Mouse (Mus musculus): ENCODE measurements around the gene Cradd. TPM values are rescaled to one million over a fixed set of nuclear protein-coding genes. Genes with fewer than 3 reads are reported as not detected.

The Cradd gene
- polyA plus RNA-seq, 1 experiment from 2014 or later, result 12.9 TPM

DNA sequence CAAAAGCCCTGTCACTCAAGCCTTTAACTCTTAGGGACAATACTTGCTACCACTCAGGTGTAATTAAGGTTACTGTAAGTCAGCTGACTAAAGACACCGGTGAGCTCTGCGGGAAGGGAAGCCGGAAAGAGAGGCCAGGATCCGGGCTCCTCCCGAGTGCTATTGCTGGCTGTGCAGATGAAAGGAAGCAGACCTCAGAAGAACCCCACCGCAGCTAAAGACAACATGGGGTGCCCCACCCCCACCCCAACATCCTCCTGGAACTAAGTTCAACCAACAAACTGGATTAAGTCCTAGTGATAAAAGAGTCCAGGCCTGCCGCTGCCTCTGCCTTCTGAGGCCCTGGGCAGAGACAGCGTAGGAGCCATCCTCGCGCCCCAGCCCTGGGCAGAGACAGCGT is 61.5 kb downstream of the Cradd start:
- H3K9ac ChIP-seq, result no peak overlapping the region
- H3K27ac ChIP-seq, result no peak overlapping the region
- peaks cover 36% of the 10 kb centered on the region for H3K4me1 ChIP-seq
- H3K4me3 ChIP-seq, result no peak overlapping the region
- no peak for ATAC-seq (ENCODE audit: borderline replicate concordance, extremely low read depth, low FRiP score, low TSS enrichment)
- H3K27me3 ChIP-seq, result no peaks in the 10 kb centered on the region
- H3K4me2 ChIP-seq, result no peak overlapping the region
- H3K36me3 ChIP-seq, result no peaks in the 10 kb centered on the region
- 52% methylated on average over 11 of the region's 11 CpGs for WGBS
- H3K9me3 ChIP-seq, result no peaks in the 10 kb centered on the region

- no peak overlapping the region for H3K9ac ChIP-seq
- no peak for ATAC-seq (ENCODE audit: borderline replicate concordance, extremely low read depth, low FRiP score, low TSS enrichment)
- H3K27me3 ChIP-seq, result no peaks in the 10 kb centered on the region
- H3K4me3 ChIP-seq, result no peak overlapping the region
- WGBS, result 28% methylated on average over 2 of the region's 2 CpGs
- no peaks in the 10 kb centered on the region for H3K36me3 ChIP-seq
- H3K4me1 ChIP-seq, result peaks cover 35% of the 10 kb centered on the region
- no peaks in the 10 kb centered on the region for H3K9me3 ChIP-seq
- H3K27ac ChIP-seq, result no peak overlapping the region
- H3K4me2 ChIP-seq, result no peak overlapping the region
These were observed 62.7 kb downstream of the Cradd start for GRCm38 (mm10) chr10:95261279-95261678.

GRCm38 (mm10) chr10:95260420-95260819 is 63.5 kb downstream of the Cradd start:
- ATAC-seq (ENCODE audit: borderline replicate concordance, extremely low read depth, low FRiP score, low TSS enrichment), result no peak
- Histone ChIP-seq H3K9me3 (no peaks in the 10 kb centered on the region), H3K4me3 (no peak overlapping the region), H3K36me3 (no peaks in the 10 kb centered on the region), H3K27me3 (no peaks in the 10 kb centered on the region), H3K27ac (no peak overlapping the region), H3K9ac (no peak overlapping the region), H3K4me1 (peaks cover 36% of the 10 kb centered on the region), H3K4me2 (no peak overlapping the region)
- 78% methylated on average over 3 of the region's 3 CpGs for WGBS

DNA sequence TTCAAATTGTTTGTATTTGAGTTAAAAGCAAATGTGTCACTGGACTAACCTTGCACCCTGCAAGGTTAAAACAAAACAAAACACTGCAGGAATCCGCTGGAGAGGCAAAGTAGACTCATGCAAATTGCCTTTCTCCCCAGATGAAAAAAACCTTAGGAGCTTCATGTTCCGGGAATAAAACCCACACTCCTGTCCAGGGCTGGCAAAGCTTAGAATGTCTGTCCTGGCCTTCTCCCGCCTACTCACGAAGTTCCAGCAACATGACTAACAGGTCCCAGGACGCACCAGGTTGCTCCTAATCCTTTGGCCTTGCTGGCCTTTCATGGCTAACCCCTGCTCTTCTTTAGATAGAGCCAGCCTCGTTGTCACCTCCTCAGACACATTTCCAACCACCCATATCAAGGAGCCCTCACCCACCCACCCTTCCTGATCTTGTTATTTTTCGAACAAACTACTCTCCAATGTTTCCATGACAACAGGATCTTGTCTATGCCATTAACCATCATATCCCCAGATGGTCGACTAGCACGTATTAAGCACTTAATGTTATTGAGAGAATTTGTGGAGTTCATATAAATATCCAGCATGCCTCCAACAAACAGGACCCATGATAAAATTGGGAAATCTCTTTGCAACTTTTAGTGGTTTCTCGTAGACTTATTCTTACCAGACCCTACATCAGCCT is 65.3 kb downstream of the Cradd start:
- no peak for ATAC-seq (ENCODE audit: borderline replicate concordance, extremely low read depth, low FRiP score, low TSS enrichment)
- H3K9me3 ChIP-seq, result no peaks in the 10 kb centered on the region
- WGBS, result 67% methylated on average over 10 of the region's 10 CpGs
- H3K9ac ChIP-seq, result no peak overlapping the region
- peaks cover 41% of the 10 kb centered on the region for H3K4me1 ChIP-seq
- H3K27me3 ChIP-seq, result no peaks in the 10 kb centered on the region
- H3K4me2 ChIP-seq, result no peak overlapping the region
- no peaks in the 10 kb centered on the region for H3K36me3 ChIP-seq
- H3K27ac ChIP-seq, result no peak overlapping the region
- H3K4me3 ChIP-seq, result no peak overlapping the region

DNA sequence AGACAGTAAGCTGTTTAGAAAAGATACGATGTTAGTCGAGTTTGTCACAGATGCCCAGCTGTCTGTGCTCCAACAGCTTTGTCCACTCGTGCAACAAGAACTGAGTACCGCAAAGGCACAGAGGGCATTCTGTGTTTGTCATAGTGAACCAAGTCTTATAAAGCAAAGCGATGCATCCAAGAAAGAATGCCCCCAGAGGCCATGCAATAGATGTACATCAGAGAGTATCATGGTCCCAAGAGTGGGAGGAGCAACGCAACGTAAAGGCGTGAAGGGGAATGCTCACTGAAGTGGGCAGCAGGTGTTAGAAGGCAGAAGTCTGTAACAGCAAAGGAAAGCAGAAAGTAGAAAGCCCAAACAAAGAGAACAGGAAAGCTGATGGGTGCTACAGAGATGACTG is 66.0 kb downstream of the Cradd start:
- no peak for ATAC-seq (ENCODE audit: borderline replicate concordance, extremely low read depth, low FRiP score, low TSS enrichment)
- Histone ChIP-seq H3K27me3 (no peaks in the 10 kb centered on the region), H3K36me3 (no peaks in the 10 kb centered on the region), H3K9ac (no peak overlapping the region), H3K9me3 (no peaks in the 10 kb centered on the region), H3K4me3 (no peak overlapping the region), H3K4me1 (peaks cover 39% of the 10 kb centered on the region), H3K27ac (no peak overlapping the region), H3K4me2 (no peak overlapping the region)
- WGBS, result 53% methylated on average over 8 of the region's 8 CpGs

GRCm38 (mm10) chr10:95256095-95256494 is 67.8 kb downstream of the Cradd start:
- WGBS, result 63% methylated on average over 7 of the region's 7 CpGs
- Histone ChIP-seq H3K4me3 (no peak overlapping the region), H3K36me3 (no peaks in the 10 kb centered on the region), H3K4me1 (peaks cover 37% of the 10 kb centered on the region), H3K9ac (no peak overlapping the region), H3K4me2 (no peak overlapping the region), H3K9me3 (no peaks in the 10 kb centered on the region), H3K27ac (no peak overlapping the region), H3K27me3 (no peaks in the 10 kb centered on the region)
- no peak for ATAC-seq (ENCODE audit: borderline replicate concordance, extremely low read depth, low FRiP score, low TSS enrichment)

DNA sequence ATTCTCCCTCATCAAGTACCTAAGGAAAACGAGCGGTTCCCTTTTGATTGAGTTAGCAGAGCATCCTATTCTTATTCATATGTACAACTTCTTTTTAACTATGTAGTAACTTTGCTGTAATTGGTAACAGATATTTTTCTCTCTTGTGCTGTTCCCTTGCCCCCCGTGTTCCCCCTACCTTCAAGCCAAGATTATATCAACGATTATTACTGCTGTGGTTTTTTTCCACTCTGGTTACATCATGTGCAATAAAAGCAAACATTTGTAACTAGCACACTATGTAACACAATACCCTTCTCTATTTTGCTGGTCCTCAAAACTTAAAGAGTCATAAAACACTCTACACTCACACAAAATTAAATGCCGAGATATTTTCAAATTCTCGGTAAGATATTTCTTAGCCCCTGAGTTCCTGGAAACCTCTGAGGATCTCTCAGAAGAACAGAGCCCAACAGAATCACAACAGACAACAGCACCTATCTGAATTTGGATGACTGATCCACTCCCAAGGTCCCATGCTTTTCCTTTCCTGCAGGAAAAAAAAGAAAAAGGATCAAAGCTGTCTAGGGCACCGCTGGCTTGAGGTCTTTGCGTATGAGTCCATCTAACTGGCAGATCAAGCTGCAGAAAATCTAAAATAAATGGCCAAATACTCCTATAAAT is 68.8 kb downstream of the Cradd start:
- no peaks in the 10 kb centered on the region for H3K9me3 ChIP-seq
- H3K4me3 ChIP-seq, result no peak overlapping the region
- no peak for ATAC-seq (ENCODE audit: borderline replicate concordance, extremely low read depth, low FRiP score, low TSS enrichment)
- no peak overlapping the region for H3K9ac ChIP-seq
- H3K27ac ChIP-seq, result 0 out of 2 replicates have a peak overlapping the region, but pooled peaks have one; percentile 50
- no peak overlapping the region; the same call in 1 of the 2 replicates for H3K4me2 ChIP-seq
- peaks cover 32% of the 10 kb centered on the region for H3K4me1 ChIP-seq
- H3K36me3 ChIP-seq, result no peaks in the 10 kb centered on the region
- no peaks in the 10 kb centered on the region for H3K27me3 ChIP-seq
- 58% methylated on average over 8 of the region's 8 CpGs for WGBS

DNA sequence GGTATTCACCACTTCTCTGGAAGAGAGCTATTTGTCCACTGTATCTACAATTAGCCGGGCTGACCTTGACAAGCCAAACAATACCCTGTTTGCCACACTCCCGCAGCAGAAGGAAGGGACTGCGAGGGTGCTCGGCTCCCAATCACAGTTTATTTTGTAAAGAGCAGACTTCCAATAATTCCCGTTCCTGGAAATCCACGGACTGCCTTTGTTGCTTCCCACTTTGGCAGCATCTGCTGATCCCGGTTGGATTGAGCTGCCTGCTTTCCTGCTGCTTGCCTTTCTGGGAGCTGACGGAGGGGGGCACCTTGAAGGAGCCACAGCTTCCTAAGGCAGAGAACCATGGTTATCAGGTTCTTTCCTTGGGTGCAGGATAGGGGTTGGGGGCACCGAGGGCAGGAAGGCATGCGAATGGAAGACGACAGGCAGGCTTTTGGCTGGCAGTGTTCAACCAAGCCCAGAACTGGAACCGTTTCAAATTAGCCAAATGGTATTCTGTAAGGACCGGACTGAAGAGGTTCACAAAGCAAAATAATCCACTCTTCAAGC is 69.4 kb downstream of the Cradd start:
- peak overlapping the region; percentile 40 for H3K4me2 ChIP-seq
- peak overlapping the region; percentile 50 for H3K27ac ChIP-seq
- ATAC-seq (ENCODE audit: borderline replicate concordance, extremely low read depth, low FRiP score, low TSS enrichment), result no peak
- H3K27me3 ChIP-seq, result no peaks in the 10 kb centered on the region
- H3K36me3 ChIP-seq, result no peaks in the 10 kb centered on the region
- H3K4me3 ChIP-seq, result no peak overlapping the region
- no peak overlapping the region for H3K9ac ChIP-seq
- H3K4me1 ChIP-seq, result peaks cover 32% of the 10 kb centered on the region
- no peaks in the 10 kb centered on the region for H3K9me3 ChIP-seq
- WGBS, result 23% methylated on average over 13 of the region's 13 CpGs

DNA sequence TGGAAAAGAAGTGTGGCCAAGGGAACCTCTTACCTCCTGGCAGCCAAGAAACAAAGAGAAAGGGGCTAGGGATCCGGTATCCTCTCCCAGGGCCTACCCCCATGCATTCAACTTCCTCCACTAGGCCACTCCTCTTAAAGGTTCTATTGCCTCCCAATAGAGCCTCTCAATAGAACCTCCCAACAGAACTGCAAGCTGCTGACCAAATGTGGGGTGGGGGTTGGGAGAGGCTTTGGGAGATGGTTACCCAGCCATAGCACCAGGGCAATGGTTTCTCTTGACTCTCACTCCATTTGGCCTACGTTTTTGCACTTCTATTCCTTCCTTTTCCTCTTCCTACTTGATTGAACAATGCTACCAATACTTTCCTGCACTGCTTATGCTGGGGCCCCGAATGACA is 69.9 kb downstream of the Cradd start:
- 56% methylated on average over 3 of the region's 3 CpGs for WGBS
- ATAC-seq (ENCODE audit: borderline replicate concordance, extremely low read depth, low FRiP score, low TSS enrichment), result no peak
- Histone ChIP-seq H3K4me2 (peak overlapping the region; percentile 40; the same call in 1 of the 2 replicates), H3K4me1 (peaks cover 32% of the 10 kb centered on the region), H3K4me3 (no peak overlapping the region), H3K9me3 (no peaks in the 10 kb centered on the region), H3K27me3 (no peaks in the 10 kb centered on the region), H3K9ac (no peak overlapping the region), H3K36me3 (no peaks in the 10 kb centered on the region), H3K27ac (peak overlapping the region; percentile 29; the same call in 1 of the 2 replicates)

DNA sequence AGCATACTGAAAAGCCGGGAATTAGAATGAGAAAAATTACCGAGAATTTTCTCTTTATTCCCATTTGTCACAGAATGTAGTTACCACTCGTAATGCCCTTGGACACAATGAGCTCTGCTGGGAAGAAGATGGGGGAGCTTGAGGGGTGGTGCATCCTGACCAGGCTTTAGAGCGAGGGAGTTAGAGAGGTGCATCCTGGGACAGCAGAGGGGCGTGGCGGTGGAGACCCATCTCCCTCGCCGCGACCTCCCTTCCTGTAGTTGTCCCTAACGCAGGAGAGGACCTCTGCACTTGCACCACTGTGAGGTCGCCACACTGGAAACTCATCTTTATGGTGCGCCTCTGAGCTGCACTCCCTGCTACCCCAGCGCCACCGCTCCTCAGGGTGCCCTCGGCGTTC is 72.3 kb downstream of the Cradd start:
- no peak overlapping the region for H3K27ac ChIP-seq

DNA sequence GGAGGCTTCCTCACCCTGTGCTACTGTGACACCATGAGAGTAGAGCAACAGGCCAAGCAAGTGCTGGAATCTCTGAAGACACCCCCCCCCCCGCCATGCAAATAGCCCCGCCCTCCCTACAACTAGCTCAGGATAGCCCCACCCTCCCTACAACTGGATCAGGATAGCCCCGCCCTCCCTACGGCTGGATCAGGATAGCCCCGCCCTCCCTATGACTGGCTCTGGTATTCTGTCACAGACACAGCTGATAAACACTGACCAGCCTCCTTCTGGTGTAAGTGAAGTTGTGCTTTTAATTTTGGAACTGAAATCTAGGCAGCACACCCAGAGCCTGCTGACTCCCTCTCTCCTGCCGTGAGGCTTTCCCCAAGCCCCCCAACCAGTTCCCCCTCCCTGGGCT is 75.6 kb downstream of the Cradd start:
- Histone ChIP-seq H3K4me2 (no peak overlapping the region), H3K27ac (0 out of 2 replicates have a peak overlapping the region, but pooled peaks have one; percentile 24), H3K9me3 (no peaks in the 10 kb centered on the region), H3K4me1 (peaks cover 22% of the 10 kb centered on the region), H3K36me3 (no peaks in the 10 kb centered on the region), H3K27me3 (no peaks in the 10 kb centered on the region), H3K9ac (no peak overlapping the region), H3K4me3 (no peak overlapping the region)
- no peak; the same call in 1 of the 2 replicates for ATAC-seq (ENCODE audit: borderline replicate concordance, extremely low read depth, low FRiP score, low TSS enrichment)
- WGBS, result 37% methylated on average over 6 of the region's 6 CpGs

More for the DNA sequence above, 72.3 kb downstream of the Cradd start:
- H3K9ac ChIP-seq, result no peak overlapping the region
- H3K27me3 ChIP-seq, result no peaks in the 10 kb centered on the region
- no peak overlapping the region for H3K4me3 ChIP-seq
- no peaks in the 10 kb centered on the region for H3K36me3 ChIP-seq
- ATAC-seq (ENCODE audit: borderline replicate concordance, extremely low read depth, low FRiP score, low TSS enrichment), result no peak
- no peaks in the 10 kb centered on the region for H3K9me3 ChIP-seq
- WGBS, result 73% methylated on average over 16 of the region's 16 CpGs
- no peak overlapping the region for H3K4me2 ChIP-seq
- peaks cover 40% of the 10 kb centered on the region for H3K4me1 ChIP-seq

- H3K27me3 ChIP-seq, result no peaks in the 10 kb centered on the region
- ATAC-seq (ENCODE audit: borderline replicate concordance, extremely low read depth, low FRiP score, low TSS enrichment), result no peak
- H3K27ac ChIP-seq, result no peak overlapping the region
- 28% methylated on average over 2 of the region's 2 CpGs for WGBS
- no peaks in the 10 kb centered on the region for H3K36me3 ChIP-seq
- peaks cover 19% of the 10 kb centered on the region for H3K4me1 ChIP-seq
- H3K4me3 ChIP-seq, result no peak overlapping the region
- H3K4me2 ChIP-seq, result no peak overlapping the region
- no peak overlapping the region for H3K9ac ChIP-seq
- H3K9me3 ChIP-seq, result no peaks in the 10 kb centered on the region
These were observed 77.2 kb downstream of the Cradd start for GRCm38 (mm10) chr10:95246696-95247095.
